Mouse (Mus musculus): ENCODE measurements at regions not wholly inside any gene's neighbourhood (a gene's known extent, or its start where the extent isn't known, plus 50 kb on each side); places are given as distances from the start of the nearest gene placed in this dataset.

- H3K9ac ChIP-seq (ENCODE audit: low read length): no peak overlapping the region
- no peaks in the 10 kb centered on the region for H3K9me3 ChIP-seq (ENCODE audit: control insufficient read depth, low read length)
- H3K27me3 ChIP-seq (ENCODE audit: control insufficient read depth, insufficient read depth, low read length): no peaks in the 10 kb centered on the region
- no peak overlapping the region for H3K27ac ChIP-seq (ENCODE audit: low read depth, low read length)
- H3K36me3 ChIP-seq (ENCODE audit: control insufficient read depth, insufficient read depth, low read length): no peaks in the 10 kb centered on the region
- no peaks in the 10 kb centered on the region for H3K4me1 ChIP-seq (replicated peaks; ENCODE audit: control insufficient read depth, insufficient read depth, low read length)
- H3K4me3 ChIP-seq (ENCODE audit: low read depth, low read length): no peak overlapping the region
- ATAC-seq (replicated peaks; ENCODE audit: low FRiP score): no peak
- 90% methylated on average over 6 of the region's 6 CpGs for WGBS
- no peak for DNase-seq (ENCODE audit: low spot score)
- no peak overlapping the region for H3K4me2 ChIP-seq (ENCODE audit: low read depth, low read length, severe bottlenecking)
Measured at GRCm38 (mm10) chr10:44751061-44751460, 222.8 kb upstream of the Prdm1 start.

GRCm38 (mm10) chr10:44749206-44749605 is 220.9 kb upstream of the Prdm1 start:
- WGBS: 86% methylated on average over 4 of the region's 4 CpGs

GRCm38 (mm10) chr10:44747419-44747818 is 219.1 kb upstream of the Prdm1 start:
- H3K27ac ChIP-seq (ENCODE audit: low read depth, low read length): no peak overlapping the region
- ATAC-seq (replicated peaks; ENCODE audit: low FRiP score) (no peak), DNase-seq (ENCODE audit: low spot score) (no peak)
- H3K9me3 ChIP-seq (ENCODE audit: control insufficient read depth, low read length): no peaks in the 10 kb centered on the region
- no peaks in the 10 kb centered on the region for H3K4me1 ChIP-seq (replicated peaks; ENCODE audit: control insufficient read depth, insufficient read depth, low read length)
- 81% methylated on average over 3 of the region's 3 CpGs for WGBS
- H3K36me3 ChIP-seq (ENCODE audit: control insufficient read depth, insufficient read depth, low read length): no peaks in the 10 kb centered on the region
- no peak overlapping the region for H3K4me2 ChIP-seq (ENCODE audit: low read depth, low read length, severe bottlenecking)
- H3K4me3 ChIP-seq (ENCODE audit: low read depth, low read length): no peak overlapping the region
- H3K9ac ChIP-seq (ENCODE audit: low read length): no peak overlapping the region
- H3K27me3 ChIP-seq (ENCODE audit: control insufficient read depth, insufficient read depth, low read length): no peaks in the 10 kb centered on the region

More at GRCm38 (mm10) chr10:44749206-44749605, 220.9 kb upstream of the Prdm1 start:
- DNase-seq (ENCODE audit: low spot score): no peak
- Histone ChIP-seq H3K27me3 (ENCODE audit: control insufficient read depth, insufficient read depth, low read length) (no peaks in the 10 kb centered on the region), H3K4me2 (ENCODE audit: low read depth, low read length, severe bottlenecking) (no peak overlapping the region), H3K4me3 (ENCODE audit: low read depth, low read length) (no peak overlapping the region), H3K36me3 (ENCODE audit: control insufficient read depth, insufficient read depth, low read length) (no peaks in the 10 kb centered on the region), H3K27ac (ENCODE audit: low read depth, low read length) (no peak overlapping the region), H3K9me3 (ENCODE audit: control insufficient read depth, low read length) (no peaks in the 10 kb centered on the region), H3K4me1 (replicated peaks; ENCODE audit: control insufficient read depth, insufficient read depth, low read length) (no peaks in the 10 kb centered on the region), H3K9ac (ENCODE audit: low read length) (no peak overlapping the region)
- ATAC-seq (replicated peaks; ENCODE audit: low FRiP score): no peak

- H3K27ac ChIP-seq (ENCODE audit: low read depth, low read length): no peak overlapping the region
- H3K4me2 ChIP-seq (ENCODE audit: low read depth, low read length, severe bottlenecking): no peak overlapping the region
- no peaks in the 10 kb centered on the region for H3K9me3 ChIP-seq (ENCODE audit: control insufficient read depth, low read length)
- no peak overlapping the region for H3K9ac ChIP-seq (ENCODE audit: low read length)
- no peak overlapping the region for H3K4me3 ChIP-seq (ENCODE audit: low read depth, low read length)
- WGBS: 84% methylated on average over 2 of the region's 2 CpGs
- H3K4me1 ChIP-seq (replicated peaks; ENCODE audit: control insufficient read depth, insufficient read depth, low read length): no peaks in the 10 kb centered on the region
- DNase-seq (ENCODE audit: low spot score) (no peak), ATAC-seq (replicated peaks; ENCODE audit: low FRiP score) (no peak)
- no peaks in the 10 kb centered on the region for H3K27me3 ChIP-seq (ENCODE audit: control insufficient read depth, insufficient read depth, low read length)
- no peaks in the 10 kb centered on the region for H3K36me3 ChIP-seq (ENCODE audit: control insufficient read depth, insufficient read depth, low read length)
Measured at GRCm38 (mm10) chr10:44744221-44744620, 215.9 kb upstream of the Prdm1 start.

GRCm38 (mm10) chr10:44733641-44734040 is 205.3 kb upstream of the Prdm1 start:
- Histone ChIP-seq H3K4me2 (ENCODE audit: low read depth, low read length, severe bottlenecking) (no peak overlapping the region), H3K4me1 (replicated peaks; ENCODE audit: control insufficient read depth, insufficient read depth, low read length) (no peaks in the 10 kb centered on the region), H3K9me3 (ENCODE audit: control insufficient read depth, low read length) (no peaks in the 10 kb centered on the region), H3K36me3 (ENCODE audit: control insufficient read depth, insufficient read depth, low read length) (no peaks in the 10 kb centered on the region), H3K27me3 (ENCODE audit: control insufficient read depth, insufficient read depth, low read length) (no peaks in the 10 kb centered on the region), H3K9ac (ENCODE audit: low read length) (no peak overlapping the region), H3K27ac (ENCODE audit: low read depth, low read length) (no peak overlapping the region), H3K4me3 (ENCODE audit: low read depth, low read length) (no peak overlapping the region)
- ATAC-seq (replicated peaks; ENCODE audit: low FRiP score): no peak
- DNase-seq (ENCODE audit: low spot score): no peak
- WGBS: 82% methylated on average over 5 of the region's 5 CpGs

GRCm38 (mm10) chr10:44730721-44731120 is 202.4 kb upstream of the Prdm1 start:
- Histone ChIP-seq H3K27ac (ENCODE audit: low read depth, low read length) (no peak overlapping the region), H3K4me3 (ENCODE audit: low read depth, low read length) (no peak overlapping the region), H3K4me2 (ENCODE audit: low read depth, low read length, severe bottlenecking) (no peak overlapping the region), H3K9me3 (ENCODE audit: control insufficient read depth, low read length) (no peaks in the 10 kb centered on the region), H3K4me1 (replicated peaks; ENCODE audit: control insufficient read depth, insufficient read depth, low read length) (no peaks in the 10 kb centered on the region), H3K36me3 (ENCODE audit: control insufficient read depth, insufficient read depth, low read length) (no peaks in the 10 kb centered on the region), H3K27me3 (ENCODE audit: control insufficient read depth, insufficient read depth, low read length) (no peaks in the 10 kb centered on the region), H3K9ac (ENCODE audit: low read length) (no peak overlapping the region)
- no peak for ATAC-seq (replicated peaks; ENCODE audit: low FRiP score)
- DNase-seq (ENCODE audit: low spot score): no peak
- WGBS: 90% methylated on average over 8 of the region's 8 CpGs

GRCm38 (mm10) chr10:44728963-44729362 is 200.7 kb upstream of the Prdm1 start:
- 95% methylated on average over 4 of the region's 4 CpGs for WGBS
- Histone ChIP-seq H3K4me2 (ENCODE audit: low read depth, low read length, severe bottlenecking) (no peak overlapping the region), H3K27ac (ENCODE audit: low read depth, low read length) (no peak overlapping the region), H3K9me3 (ENCODE audit: control insufficient read depth, low read length) (no peaks in the 10 kb centered on the region), H3K4me3 (ENCODE audit: low read depth, low read length) (no peak overlapping the region), H3K9ac (ENCODE audit: low read length) (no peak overlapping the region), H3K4me1 (replicated peaks; ENCODE audit: control insufficient read depth, insufficient read depth, low read length) (no peaks in the 10 kb centered on the region), H3K36me3 (ENCODE audit: control insufficient read depth, insufficient read depth, low read length) (no peaks in the 10 kb centered on the region), H3K27me3 (ENCODE audit: control insufficient read depth, insufficient read depth, low read length) (no peaks in the 10 kb centered on the region)
- no peak for ATAC-seq (replicated peaks; ENCODE audit: low FRiP score)
- no peak for DNase-seq (ENCODE audit: low spot score)

- no peak for DNase-seq (ENCODE audit: low spot score)
- no peaks in the 10 kb centered on the region for H3K36me3 ChIP-seq (ENCODE audit: control insufficient read depth, insufficient read depth, low read length)
- no peak overlapping the region for H3K9ac ChIP-seq (ENCODE audit: low read length)
- no peak overlapping the region for H3K4me2 ChIP-seq (ENCODE audit: low read depth, low read length, severe bottlenecking)
- H3K4me3 ChIP-seq (ENCODE audit: low read depth, low read length): no peak overlapping the region
- WGBS: 77% methylated on average over 3 of the region's 3 CpGs
- H3K9me3 ChIP-seq (ENCODE audit: control insufficient read depth, low read length): no peaks in the 10 kb centered on the region
- H3K27ac ChIP-seq (ENCODE audit: low read depth, low read length): no peak overlapping the region
- H3K27me3 ChIP-seq (ENCODE audit: control insufficient read depth, insufficient read depth, low read length): no peaks in the 10 kb centered on the region
- ATAC-seq (replicated peaks; ENCODE audit: low FRiP score): no peak
- no peaks in the 10 kb centered on the region for H3K4me1 ChIP-seq (replicated peaks; ENCODE audit: control insufficient read depth, insufficient read depth, low read length)
Measured at GRCm38 (mm10) chr10:44724575-44724974, 196.3 kb upstream of the Prdm1 start.

GRCm38 (mm10) chr10:44723845-44724244 is 195.5 kb upstream of the Prdm1 start:
- no peak overlapping the region for H3K4me2 ChIP-seq (ENCODE audit: low read depth, low read length, severe bottlenecking)

More at GRCm38 (mm10) chr10:44723845-44724244, 195.5 kb upstream of the Prdm1 start:
- Histone ChIP-seq H3K27ac (ENCODE audit: low read depth, low read length) (no peak overlapping the region), H3K4me1 (replicated peaks; ENCODE audit: control insufficient read depth, insufficient read depth, low read length) (no peaks in the 10 kb centered on the region), H3K9me3 (ENCODE audit: control insufficient read depth, low read length) (no peaks in the 10 kb centered on the region), H3K27me3 (ENCODE audit: control insufficient read depth, insufficient read depth, low read length) (no peaks in the 10 kb centered on the region), H3K4me3 (ENCODE audit: low read depth, low read length) (no peak overlapping the region), H3K36me3 (ENCODE audit: control insufficient read depth, insufficient read depth, low read length) (no peaks in the 10 kb centered on the region), H3K9ac (ENCODE audit: low read length) (no peak overlapping the region)
- ATAC-seq (replicated peaks; ENCODE audit: low FRiP score): no peak
- no peak for DNase-seq (ENCODE audit: low spot score)
- WGBS: 45% methylated on average over 1 of the region's 1 CpGs

Data from forebrain, embryonic 11.5 days (tissue).